Mouse (Mus musculus): ENCODE measurements around the gene Kif19a. TPM values are rescaled to one million over a fixed set of nuclear protein-coding genes. Genes with fewer than 3 reads are reported as not detected.

Gene Kif19a
- total RNA-seq, 2 experiments from 2014 or later, result 1.3 to 4.2 TPM

DNA sequence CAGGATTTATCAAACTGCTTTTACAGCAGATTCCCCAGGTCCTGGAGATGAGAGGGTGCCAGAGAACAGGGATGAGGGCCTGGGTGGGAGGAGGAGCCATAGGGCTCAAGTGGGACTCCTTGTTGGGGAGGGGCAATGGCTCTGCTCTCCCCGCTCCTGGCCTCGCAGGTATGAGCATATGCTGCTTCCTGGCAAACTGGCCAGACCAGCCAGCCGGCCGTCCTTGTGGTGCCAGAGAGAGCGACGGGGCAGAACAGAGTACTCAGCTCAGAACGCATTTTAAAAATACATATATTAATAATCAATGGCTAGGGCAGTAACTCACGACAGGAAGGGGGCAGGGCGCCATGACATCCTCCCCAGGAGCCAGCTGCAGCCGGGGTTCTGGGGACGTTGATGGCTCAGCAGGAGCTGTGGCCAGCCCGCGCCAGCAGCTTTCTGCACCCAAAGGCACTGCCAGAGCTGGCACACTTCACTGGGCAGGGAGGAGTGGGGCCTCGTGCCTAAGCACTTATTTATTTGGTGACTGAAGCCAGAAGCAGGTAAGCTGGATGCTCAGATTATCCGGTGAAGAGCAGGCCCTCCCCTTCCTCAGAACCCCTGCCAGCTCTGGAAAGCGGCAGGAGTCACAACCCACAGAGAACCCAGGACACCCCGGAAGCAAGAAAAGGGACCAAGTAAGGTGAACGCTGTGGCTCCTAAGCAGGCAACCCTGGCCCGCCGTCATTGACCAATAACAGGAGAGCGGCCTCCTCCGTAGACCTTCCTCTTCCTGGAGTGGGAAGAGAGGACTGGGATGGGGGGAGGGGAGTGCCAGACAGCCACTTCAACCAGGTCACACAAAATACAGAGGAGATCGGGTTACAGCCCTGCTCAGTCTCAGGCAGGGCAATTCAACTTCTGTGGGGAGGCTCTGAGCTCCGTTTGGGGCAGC, 64.6 kb downstream of the Kif19a start:
- intact Hi-C loops (cut with DNase I; ENCODE audit: low total_unique reads), result no loop called here
- peak; percentile 78 for DNase-seq

DNA sequence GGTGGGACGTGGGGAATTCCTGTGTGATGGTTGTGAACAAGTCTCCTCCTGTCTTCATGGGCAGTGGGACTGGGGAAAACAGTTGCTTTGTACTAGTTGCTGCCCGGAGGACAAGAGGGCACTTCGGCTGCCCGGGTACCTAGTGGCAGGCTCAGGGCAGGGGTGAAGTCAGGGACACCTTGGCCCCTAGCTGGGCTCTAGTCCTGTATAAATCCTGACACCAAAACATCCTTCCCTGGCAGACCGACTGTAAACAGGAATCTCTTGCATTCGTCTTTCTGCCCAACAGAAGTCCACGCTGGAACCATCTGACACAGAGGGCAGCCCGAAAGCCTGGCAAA, 65.2 kb downstream of the Kif19a start:
- no peak for DNase-seq
- intact Hi-C loops (cut with DNase I; ENCODE audit: low total_unique reads), result no loop called here

DNA sequence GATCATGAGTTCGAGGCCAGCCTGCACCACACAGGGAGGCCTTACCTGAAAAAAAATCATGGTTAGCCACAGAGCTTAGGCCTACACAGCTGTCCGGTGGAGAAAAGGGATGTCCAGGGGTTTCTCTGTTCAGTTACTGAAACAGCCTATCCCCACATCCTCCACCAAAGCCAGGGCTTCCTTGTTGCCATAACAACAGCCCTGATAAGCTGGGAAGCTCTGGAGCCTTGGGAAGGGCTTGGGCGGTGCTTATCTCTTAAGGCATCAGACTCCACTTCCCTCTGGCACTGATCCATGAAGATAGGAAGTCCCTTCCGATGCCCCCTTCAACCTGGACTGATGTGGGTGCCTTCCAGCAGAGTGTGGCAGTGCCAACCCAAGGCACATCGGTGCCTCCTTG, 68.0 kb downstream of the Kif19a start:
- no peak for DNase-seq
- intact Hi-C loops (cut with DNase I; ENCODE audit: low total_unique reads), result no loop called here

Other genes starting within 250 kb of the Kif19a start
- gene Rpl38, start 96.9 kb upstream of the Kif19a start, total RNA-seq (2021), result 100 to 1,000 TPM; 832 to 884 TPM
- 10 to 100 TPM; 32.9 to 48.2 TPM for gene Ttyh2, start 90.0 kb upstream of the Kif19a start, total RNA-seq (2021)
- gene Dnaic2, start 38.0 kb upstream of the Kif19a start, total RNA-seq (2021), result under 1 TPM; 0.49 to 0.68 TPM
- 1 to 10 TPM in 1 of 2 experiments, under 1 TPM in 1; 0.38 to 1.1 TPM for gene Btbd17, start 30.6 kb downstream of the Kif19a start, total RNA-seq (2021)
- not detected for gene Gpr142, start 33.5 kb downstream of the Kif19a start, total RNA-seq (2021)
- 10 to 100 TPM; 39.1 to 43.0 TPM for gene Gprc5c, start 85.8 kb downstream of the Kif19a start, total RNA-seq (2021)
- under 1 TPM; 0.55 to 0.84 TPM for gene Cd300a, start 124.7 kb downstream of the Kif19a start, total RNA-seq (2021)
- under 1 TPM; 0.13 to 0.78 TPM for gene Cd300lb, start 169.0 kb downstream of the Kif19a start, total RNA-seq (2021)
- gene Cd300c, start 203.8 kb downstream of the Kif19a start, total RNA-seq (2021), result not detected
- under 1 TPM; 0.24 to 0.37 TPM for gene Cd300ld, start 224.5 kb downstream of the Kif19a start, total RNA-seq (2021)
- under 1 TPM; 0.64 to 0.84 TPM for gene Cd300c2, start 236.5 kb downstream of the Kif19a start, total RNA-seq (2021)